Mouse (Mus musculus) liver, postnatal 0 days (tissue): Measurements from ENCODE around the gene Rtel1. TPM values are rescaled to one million over a fixed set of nuclear protein-coding genes. Genes with fewer than 3 reads are reported as not detected.

Source experiments
- ATAC-seq: fragments of 200-750 bp; cut with Nextera tagmentation; 2 replicates; pipeline ENCODE4 v1.8.0; 2017; ENCODE audit warnings: mild to moderate bottlenecking, moderate library complexity
- DNase-seq: peaks from one replicate; pipeline ENCODE4 v3.0.0-alpha.2; 2016
- H3K27ac ChIP-seq: fragments of 300-500 bp; sonication (generic); 2 replicates; pipeline ENCODE4 v1.5.1; 2014; ENCODE audit warnings: antibody characterized with exemption, moderate library complexity, mild to moderate bottlenecking, low read depth
- H3K27me3 ChIP-seq: fragments of 300-500 bp; sonication (generic); 2 replicates; pipeline ENCODE4 v1.6.1; 2014; ENCODE audit warnings: low read length, control low read depth, mixed read lengths; ENCODE audit not compliant: insufficient read depth
- H3K36me3 ChIP-seq: fragments of 300-500 bp; sonication (generic); replicated peaks from 2 replicates; pipeline ENCODE4 v1.6.1; 2014; ENCODE audit warnings: mild to moderate bottlenecking, control low read depth, low read length, moderate library complexity, mixed read lengths; ENCODE audit not compliant: insufficient read depth
- H3K4me1 ChIP-seq: fragments of 300-500 bp; sonication (generic); 2 replicates; pipeline ENCODE4 v1.6.1; 2014; ENCODE audit warnings: antibody characterized with exemption, mild to moderate bottlenecking, control low read depth; ENCODE audit not compliant: insufficient read depth
- H3K4me2 ChIP-seq: fragments of 300-500 bp; sonication (generic); 2 replicates; pipeline ENCODE4 v1.6.1; 2014; ENCODE audit warnings: low read depth, mild to moderate bottlenecking, low read length, moderate library complexity, mixed read lengths
- H3K4me3 ChIP-seq: fragments of 300-500 bp; sonication (generic); 2 replicates; pipeline ENCODE4 v1.5.1; 2014; ENCODE audit warnings: low read depth, low read length
- H3K9ac ChIP-seq: fragments of 300-500 bp; sonication (generic); replicated peaks from 2 replicates; pipeline ENCODE4 v1.6.1; 2014; ENCODE audit warnings: mild to moderate bottlenecking, moderate library complexity
- H3K9me3 ChIP-seq: fragments of 300-500 bp; sonication (generic); 2 replicates; pipeline ENCODE4 v1.6.1; 2016; ENCODE audit warnings: mild to moderate bottlenecking, control low read depth, low read length, mixed read lengths
- CTCF ChIP-seq: sonication (generic); IDR thresholded peaks from 2 replicates; pipeline ENCODE4 v1.5.1; 2016; ENCODE audit warnings: antibody characterized with exemption, low read depth
- EP300 ChIP-seq: IDR thresholded peaks from 2 replicates; pipeline ENCODE4 v1.6.1; 2016; ENCODE audit warnings: antibody characterized with exemption, low read depth, mild to moderate bottlenecking
- WGBS: fragments of 180-500 bp; shearing (Covaris S2); extraction: QIAGEN DNeasy Blood & Tissue Kit; methylation state at CpG from one replicate; pipeline ENCODE4 v1.1.7; 2014; ENCODE audit not compliant: insufficient replicate concordance; 5-methylcytosine and 5-hydroxymethylcytosine counted together
- polyA plus RNA-seq: library from polyadenylated mRNA; unstranded; fragments of >200 nt; fragmentation: Nextera tagmentation; extraction: Ambion mirVana; gene quantifications from 2 replicates; pipeline ENCODE4 v1.2.1, GENCODE M21; 2015

Gene Rtel1
- polyA plus RNA-seq, 1 experiment from 2014 or later = 9.9 TPM

GRCm38 (mm10) chr2:181381631-181382306, 62.2 kb downstream of the Rtel1 start:
- Histone ChIP-seq H3K27me3 (no peaks in the 10 kb centered on the region), H3K36me3 (peaks cover 40% of the 10 kb centered on the region), H3K4me1 (no peaks in the 10 kb centered on the region), H3K4me3 (no peak overlapping the region), H3K27ac (no peak overlapping the region), H3K4me2 (no peak overlapping the region), H3K9me3 (no peaks in the 10 kb centered on the region), H3K9ac (no peak overlapping the region)
- DNase-seq (no peak), ATAC-seq (no peak)
- WGBS = 89% methylated on average over 6 of the region's 6 CpGs
- TF ChIP-seq EP300 (no peak), CTCF (no peak)

GRCm38 (mm10) chr2:181384463-181384862, 64.9 kb downstream of the Rtel1 start:
- ATAC-seq (no peak), DNase-seq (no peak)
- H3K36me3 ChIP-seq = peaks cover 34% of the 10 kb centered on the region
- H3K27me3 ChIP-seq = no peaks in the 10 kb centered on the region
- no peak overlapping the region for H3K4me3 ChIP-seq
- H3K9ac ChIP-seq = no peak overlapping the region
- WGBS = 80% methylated on average over 7 of the region's 7 CpGs
- no peaks in the 10 kb centered on the region for H3K9me3 ChIP-seq
- no peak for TF ChIP-seq EP300
- TF ChIP-seq CTCF = no peak
- H3K27ac ChIP-seq = no peak overlapping the region
- H3K4me2 ChIP-seq = no peak overlapping the region
- no peaks in the 10 kb centered on the region for H3K4me1 ChIP-seq

- Histone ChIP-seq H3K4me2 (no peak overlapping the region), H3K27ac (no peak overlapping the region), H3K9ac (no peak overlapping the region), H3K9me3 (no peaks in the 10 kb centered on the region), H3K4me3 (no peak overlapping the region), H3K4me1 (no peaks in the 10 kb centered on the region), H3K27me3 (no peaks in the 10 kb centered on the region), H3K36me3 (peaks cover 30% of the 10 kb centered on the region)
- 75% methylated on average over 4 of the region's 4 CpGs for whole genome bisulfite sequencing
- DNase-seq = no peak
- TF ChIP-seq CTCF = no peak
- no peak for TF ChIP-seq EP300
- ATAC-seq = no peak
Measured at GRCm38 (mm10) chr2:181384919-181385391, 65.4 kb downstream of the Rtel1 start.

GRCm38 (mm10) chr2:181385885-181386284, 66.3 kb downstream of the Rtel1 start:
- no peak for ATAC-seq
- Histone ChIP-seq H3K36me3 (peaks cover 24% of the 10 kb centered on the region), H3K9ac (no peak overlapping the region), H3K27me3 (no peaks in the 10 kb centered on the region), H3K4me2 (no peak overlapping the region), H3K9me3 (no peaks in the 10 kb centered on the region), H3K4me3 (no peak overlapping the region), H3K4me1 (no peaks in the 10 kb centered on the region), H3K27ac (no peak overlapping the region)
- TF ChIP-seq EP300 (no peak), CTCF (no peak)
- WGBS = 86% methylated on average over 3 of the region's 3 CpGs
- no peak for DNase-seq

GRCm38 (mm10) chr2:181386663-181387210, 67.2 kb downstream of the Rtel1 start:
- no peaks in the 10 kb centered on the region for H3K27me3 ChIP-seq
- no peak overlapping the region for H3K9ac ChIP-seq
- ATAC-seq (no peak), DNase-seq (no peak)
- H3K4me2 ChIP-seq = no peak overlapping the region
- peaks cover 28% of the 10 kb centered on the region for H3K36me3 ChIP-seq
- TF ChIP-seq EP300 (no peak), CTCF (no peak)
- WGBS = 70% methylated on average over 3 of the region's 4 CpGs
- H3K4me3 ChIP-seq = no peak overlapping the region
- no peaks in the 10 kb centered on the region for H3K9me3 ChIP-seq
- H3K27ac ChIP-seq = no peak overlapping the region
- no peaks in the 10 kb centered on the region for H3K4me1 ChIP-seq

GRCm38 (mm10) chr2:181390136-181390870, 70.8 kb downstream of the Rtel1 start:
- TF ChIP-seq CTCF (no peak), EP300 (no peak)
- 75% methylated on average over 4 of the region's 4 CpGs for WGBS
- no peak overlapping the region for H3K4me2 ChIP-seq

More at GRCm38 (mm10) chr2:181390136-181390870, 70.8 kb downstream of the Rtel1 start:
- ATAC-seq = no peak
- H3K4me3 ChIP-seq = no peak overlapping the region
- no peak for DNase-seq
- no peaks in the 10 kb centered on the region for H3K4me1 ChIP-seq
- no peaks in the 10 kb centered on the region for H3K27me3 ChIP-seq
- no peak overlapping the region for H3K9ac ChIP-seq
- no peak overlapping the region for H3K27ac ChIP-seq
- no peaks in the 10 kb centered on the region for H3K9me3 ChIP-seq
- H3K36me3 ChIP-seq = peaks cover 17% of the 10 kb centered on the region; the same call in 1 of the 2 replicates
